Mouse (Mus musculus) midbrain, embryonic 14.5 days (tissue): Measurements from ENCODE around the gene Mpg. TPM values are rescaled to one million over a fixed set of nuclear protein-coding genes. Genes with fewer than 3 reads are reported as not detected.
A peak's percentile ranks its signal among the peaks of the same experiment; 100 is the strongest.

Experiments used
- ATAC-seq: fragments of 200-750 bp; cut with Nextera tagmentation; 2 replicates; pipeline ENCODE4 v1.8.0; 2017; ENCODE audit warnings: moderate number of reproducible peaks, moderate library complexity; ENCODE audit not compliant: low FRiP score, low TSS enrichment
- DNase-seq: peaks from one replicate; pipeline ENCODE4 v3.0.0-alpha.2; 2015
- H3K27ac ChIP-seq: fragments of 300-500 bp; sonication (generic); replicated peaks from 2 replicates; pipeline ENCODE4 v1.5.1; 2014; ENCODE audit warnings: mild to moderate bottlenecking, low read depth, low read length, moderate library complexity
- H3K27me3 ChIP-seq: fragments of 300-500 bp; sonication (generic); 2 replicates; pipeline ENCODE4 v1.6.1; 2014; ENCODE audit warnings: low read length, control low read depth, mixed read lengths; ENCODE audit not compliant: control insufficient read depth, insufficient read depth
- H3K36me3 ChIP-seq: fragments of 300-500 bp; sonication (generic); 2 replicates; pipeline ENCODE4 v1.6.1; 2014; ENCODE audit warnings: low read length, control low read depth; ENCODE audit not compliant: control insufficient read depth, insufficient read depth
- H3K4me1 ChIP-seq: fragments of 300-500 bp; sonication (generic); 2 replicates; pipeline ENCODE4 v1.6.1; 2014; ENCODE audit warnings: mild to moderate bottlenecking, antibody characterized with exemption, low read length, control low read depth; ENCODE audit not compliant: control insufficient read depth, insufficient read depth
- H3K4me2 ChIP-seq: fragments of 300-500 bp; sonication (generic); 2 replicates; pipeline ENCODE4 v1.6.1; 2014; ENCODE audit warnings: mild to moderate bottlenecking, low read length, moderate library complexity
- H3K4me3 ChIP-seq: fragments of 300-500 bp; sonication (generic); replicated peaks from 2 replicates; pipeline ENCODE4 v1.5.1; 2014; ENCODE audit warnings: low read depth, low read length
- H3K9ac ChIP-seq: fragments of 300-500 bp; sonication (generic); replicated peaks from 2 replicates; pipeline ENCODE4 v1.6.1; 2014; ENCODE audit warnings: mild to moderate bottlenecking, low read length, moderate library complexity
- H3K9me3 ChIP-seq: fragments of 300-500 bp; sonication (generic); 2 replicates; pipeline ENCODE4 v1.6.1; 2016; ENCODE audit warnings: low read length, control low read depth, mixed read lengths; ENCODE audit not compliant: control insufficient read depth
- WGBS: fragments of 180-500 bp; shearing (Covaris S2); extraction: QIAGEN DNeasy Blood & Tissue Kit; methylation state at CpG from one replicate; pipeline ENCODE4 v1.1.7; 2014; 5-methylcytosine and 5-hydroxymethylcytosine counted together
- polyA plus RNA-seq: library from polyadenylated mRNA; unstranded; fragments of >200 nt; fragmentation: Nextera tagmentation; extraction: Ambion mirVana; gene quantifications from 2 replicates; pipeline ENCODE4 v1.2.1, GENCODE M21; 2014

The Mpg gene
- 37.4 and 37.7 TPM in 2 replicates for polyA plus RNA-seq

- WGBS = 3% methylated on average over 47 of the region's 47 CpGs
- H3K27me3 ChIP-seq = peaks cover 23% of the 10 kb centered on the region
- H3K36me3 ChIP-seq = peaks cover 22% of the 10 kb centered on the region
- DNase-seq (peak; percentile 92), ATAC-seq (peak; percentile 77)
- H3K4me3 ChIP-seq = peak within 1 kb of the TSS; percentile 67
- H3K27ac ChIP-seq = peak within 1 kb of the TSS; percentile 76
- peak within 1 kb of the TSS; percentile 74 for H3K4me2 ChIP-seq
- H3K9me3 ChIP-seq = no peaks in the 10 kb centered on the region
- peaks cover 27% of the 10 kb centered on the region for H3K4me1 ChIP-seq
- peak within 1 kb of the TSS; percentile 75 for H3K9ac ChIP-seq
Observed at GRCm38 (mm10) chr11:32226124-32226871, at the start of gene Mpg. Gene Mpg (plus strand): TSS chr11:32226505.

GRCm38 (mm10) chr11:32178506-32178905, 47.8 kb upstream of the Mpg start:
- H3K9me3 ChIP-seq = no peaks in the 10 kb centered on the region
- WGBS = 78% methylated on average over 1 of the region's 1 CpGs
- ATAC-seq = no peak
- DNase-seq = no peak
- no peaks in the 10 kb centered on the region for H3K4me1 ChIP-seq
- no peak overlapping the region for H3K27ac ChIP-seq
- no peak overlapping the region for H3K4me2 ChIP-seq
- no peaks in the 10 kb centered on the region for H3K27me3 ChIP-seq
- H3K4me3 ChIP-seq = no peak overlapping the region
- no peaks in the 10 kb centered on the region for H3K36me3 ChIP-seq
- H3K9ac ChIP-seq = no peak overlapping the region

GRCm38 (mm10) chr11:32181246-32181645, 45.1 kb upstream of the Mpg start:
- Histone ChIP-seq H3K9me3 (no peaks in the 10 kb centered on the region), H3K9ac (no peak overlapping the region), H3K4me3 (no peak overlapping the region), H3K4me2 (no peak overlapping the region), H3K27me3 (no peaks in the 10 kb centered on the region), H3K36me3 (no peaks in the 10 kb centered on the region), H3K27ac (no peak overlapping the region), H3K4me1 (no peaks in the 10 kb centered on the region)
- ATAC-seq (no peak), DNase-seq (no peak)
- 85% methylated on average over 4 of the region's 4 CpGs for WGBS

GRCm38 (mm10) chr11:32181973-32182868, 44.1 kb upstream of the Mpg start:
- Histone ChIP-seq H3K36me3 (no peaks in the 10 kb centered on the region), H3K4me2 (no peak overlapping the region), H3K9me3 (no peaks in the 10 kb centered on the region), H3K9ac (no peak overlapping the region), H3K4me3 (no peak overlapping the region), H3K4me1 (no peaks in the 10 kb centered on the region), H3K27ac (no peak overlapping the region), H3K27me3 (no peaks in the 10 kb centered on the region)
- 49% methylated on average over 24 of the region's 25 CpGs for WGBS
- no peak; the same call in 1 of the 2 replicates for ATAC-seq
- DNase-seq = peak; percentile 92

- H3K36me3 ChIP-seq = no peaks in the 10 kb centered on the region
- no peaks in the 10 kb centered on the region for H3K27me3 ChIP-seq
- no peak overlapping the region for H3K27ac ChIP-seq
- no peaks in the 10 kb centered on the region for H3K9me3 ChIP-seq
- DNase-seq = no peak
- H3K9ac ChIP-seq = no peak overlapping the region
- 92% methylated on average over 8 of the region's 8 CpGs for WGBS
- H3K4me1 ChIP-seq = no peaks in the 10 kb centered on the region
- ATAC-seq = no peak
- H3K4me2 ChIP-seq = no peak overlapping the region
- no peak overlapping the region for H3K4me3 ChIP-seq
Observed at GRCm38 (mm10) chr11:32184469-32184868, 41.8 kb upstream of the Mpg start.

GRCm38 (mm10) chr11:32186031-32186430, 40.3 kb upstream of the Mpg start:
- Histone ChIP-seq H3K4me2 (no peak overlapping the region), H3K9me3 (no peaks in the 10 kb centered on the region), H3K9ac (no peak overlapping the region), H3K27ac (no peak overlapping the region), H3K27me3 (no peaks in the 10 kb centered on the region), H3K4me1 (no peaks in the 10 kb centered on the region), H3K4me3 (no peak overlapping the region), H3K36me3 (no peaks in the 10 kb centered on the region)
- ATAC-seq (no peak), DNase-seq (no peak)
- WGBS = 83% methylated on average over 3 of the region's 3 CpGs

- no peak overlapping the region for H3K4me2 ChIP-seq
- no peak for DNase-seq
- no peaks in the 10 kb centered on the region for H3K4me1 ChIP-seq
- ATAC-seq = no peak
- 88% methylated on average over 4 of the region's 4 CpGs for WGBS
- no peak overlapping the region for H3K4me3 ChIP-seq
- no peak overlapping the region for H3K9ac ChIP-seq
- no peaks in the 10 kb centered on the region for H3K27me3 ChIP-seq
- no peak overlapping the region for H3K27ac ChIP-seq
- H3K36me3 ChIP-seq = no peaks in the 10 kb centered on the region
- H3K9me3 ChIP-seq = no peaks in the 10 kb centered on the region
Observed at GRCm38 (mm10) chr11:32187256-32187655, 39.0 kb upstream of the Mpg start.

GRCm38 (mm10) chr11:32188881-32189280, 37.4 kb upstream of the Mpg start:
- no peak overlapping the region for H3K4me2 ChIP-seq
- no peaks in the 10 kb centered on the region for H3K4me1 ChIP-seq
- DNase-seq (no peak), ATAC-seq (no peak)
- 79% methylated on average over 12 of the region's 12 CpGs for WGBS
- no peaks in the 10 kb centered on the region for H3K36me3 ChIP-seq
- H3K27ac ChIP-seq = no peak overlapping the region
- H3K9ac ChIP-seq = no peak overlapping the region
- no peak overlapping the region for H3K4me3 ChIP-seq
- H3K27me3 ChIP-seq = no peaks in the 10 kb centered on the region
- H3K9me3 ChIP-seq = no peaks in the 10 kb centered on the region
